In the genomic region with DNA sequence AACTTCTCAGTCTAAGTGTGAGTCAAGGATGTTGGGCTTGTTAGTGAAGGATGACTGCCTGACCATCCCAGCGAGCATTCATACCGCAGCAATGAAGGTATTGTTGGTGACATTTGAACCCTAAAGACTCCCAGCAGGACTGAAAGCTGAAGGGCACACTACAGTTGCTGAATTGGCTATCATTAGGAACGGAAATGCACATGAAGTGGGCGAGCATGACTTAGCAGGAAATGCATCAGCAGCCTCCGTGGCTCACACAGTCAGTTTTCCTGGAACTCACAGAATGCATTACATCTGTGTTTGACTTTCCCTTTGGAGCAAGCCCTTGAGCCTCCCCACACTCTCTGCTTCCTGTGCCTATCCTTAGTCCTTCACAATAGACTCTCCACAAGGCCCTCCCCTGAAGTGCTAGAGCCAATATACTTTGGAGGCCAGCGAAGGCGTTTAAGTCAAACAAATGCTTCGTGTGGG, we compare ENCODE assay signal across 9 mouse cellular contexts.
A peak's percentile ranks its signal among the peaks of the same experiment; 100 is the strongest.
DNase-seq lines count a peak whose midpoint lies in the region; ATAC-seq and TF ChIP-seq lines count a peak whose summit lies in the region.
"Had no signal": no experiment of that assay in that cellular context is flagged by ENCODE, and none has a peak within 500 bp of the region (broad histone marks: within the 10 kb centered on the region; RNA-seq: fewer than 3 reads in every experiment).

No protein-coding gene starts in this region.

- H3K27ac ChIP-seq in intestine, embryonic 14.5 days (ENCODE audit: low read depth): peak overlapping the region; percentile 16; the same call in 1 of the 2 replicates
- no peak overlapping the region for H3K27ac ChIP-seq in intestine, postnatal 0 days (ENCODE audit: low read depth, low read length)
- peak overlapping the region; percentile 26 for H3K27ac ChIP-seq in heart, embryonic 10.5 days
- H3K27ac ChIP-seq in liver, embryonic 12.5 days: peak overlapping the region; percentile 12; the same call in 1 of the 2 replicates
- no peak overlapping the region for H3K27ac ChIP-seq in stomach, embryonic 15.5 days
- no peak overlapping the region for H3K27ac ChIP-seq in thymus, adult 2 months (ENCODE audit: control insufficient read depth, insufficient read depth, low read length)
- H3K27ac ChIP-seq: embryonic facial prominence, embryonic 15.5 days had no signal

- no peak overlapping the region for H3K9ac ChIP-seq in intestine, embryonic 14.5 days (ENCODE audit: low read length)
- no peak overlapping the region for H3K9ac ChIP-seq in intestine, postnatal 0 days (ENCODE audit: low read depth, low read length)
- H3K9ac ChIP-seq in liver, embryonic 12.5 days: no peak overlapping the region
- H3K9ac ChIP-seq in stomach, embryonic 15.5 days: no peak overlapping the region
- H3K9ac ChIP-seq: embryonic facial prominence, embryonic 15.5 days had no signal

- no peak for DNase-seq in intestine, embryonic 14.5 days (ENCODE audit: low spot score)
- DNase-seq in heart, embryonic 10.5 days (ENCODE audit: low spot score): no peak
- DNase-seq in cerebellum, postnatal 25 days: no peak
- no peak for DNase-seq in thymus, adult 2 months
- no peak for DNase-seq in MN1 (ENCODE audit: low spot score)

- WGBS in intestine, embryonic 14.5 days: 55% methylated on average over 8 of the region's 8 CpGs
- 43% methylated on average over 8 of the region's 8 CpGs for WGBS in intestine, postnatal 0 days
- 60% methylated on average over 8 of the region's 8 CpGs for WGBS in heart, embryonic 10.5 days
- WGBS in liver, embryonic 12.5 days (ENCODE audit: insufficient replicate concordance): 26% methylated on average over 8 of the region's 8 CpGs
- WGBS in stomach, embryonic 15.5 days: 42% methylated on average over 8 of the region's 8 CpGs
- WGBS in thymus, adult 2 months: 47% methylated on average over 8 of the region's 8 CpGs

- H3K36me3 ChIP-seq in intestine, embryonic 14.5 days (ENCODE audit: control insufficient read depth, insufficient read depth, low read length): no peaks in the 10 kb centered on the region
- no peaks in the 10 kb centered on the region for H3K36me3 ChIP-seq in intestine, postnatal 0 days (ENCODE audit: control insufficient read depth, insufficient read depth)
- H3K36me3 ChIP-seq in heart, embryonic 10.5 days: no peaks in the 10 kb centered on the region
- H3K36me3 ChIP-seq in liver, embryonic 12.5 days: no peaks in the 10 kb centered on the region
- H3K36me3 ChIP-seq in stomach, embryonic 15.5 days: no peaks in the 10 kb centered on the region
- no peaks in the 10 kb centered on the region for H3K36me3 ChIP-seq in thymus, adult 2 months (ENCODE audit: control insufficient read depth, insufficient read depth, low read length)
- H3K36me3 ChIP-seq: embryonic facial prominence, embryonic 15.5 days had no signal

- no peak for TF ChIP-seq POLR2A in thymus, adult 2 months (IDR thresholded peaks at IDR 0.05; ENCODE audit: control insufficient read depth, extremely low read depth, insufficient read depth, low read length, poor library complexity)

- H3K4me3 ChIP-seq in intestine, embryonic 14.5 days (ENCODE audit: low read depth, low read length): no peak overlapping the region
- no peak overlapping the region for H3K4me3 ChIP-seq in intestine, postnatal 0 days (ENCODE audit: low read depth, low read length)
- H3K4me3 ChIP-seq in heart, embryonic 10.5 days: no peak overlapping the region
- no peak overlapping the region for H3K4me3 ChIP-seq in liver, embryonic 12.5 days
- H3K4me3 ChIP-seq in stomach, embryonic 15.5 days (replicated peaks): no peak overlapping the region
- no peak overlapping the region for H3K4me3 ChIP-seq in thymus, adult 2 months (ENCODE audit: control insufficient read depth, insufficient read depth, low read length)
- H3K4me3 ChIP-seq: embryonic facial prominence, embryonic 15.5 days had no signal

- H3K9me3 ChIP-seq in intestine, embryonic 14.5 days (ENCODE audit: control insufficient read depth, low read length): no peaks in the 10 kb centered on the region
- H3K9me3 ChIP-seq in intestine, postnatal 0 days (ENCODE audit: control insufficient read depth): no peaks in the 10 kb centered on the region
- no peaks in the 10 kb centered on the region for H3K9me3 ChIP-seq in heart, embryonic 10.5 days
- no peaks in the 10 kb centered on the region for H3K9me3 ChIP-seq in liver, embryonic 12.5 days (replicated peaks)
- no peaks in the 10 kb centered on the region for H3K9me3 ChIP-seq in stomach, embryonic 15.5 days
- H3K9me3 ChIP-seq: embryonic facial prominence, embryonic 15.5 days had no signal

- H3K4me1 ChIP-seq in intestine, embryonic 14.5 days (replicated peaks; ENCODE audit: control insufficient read depth, insufficient read depth, low read length): no peaks in the 10 kb centered on the region
- no peaks in the 10 kb centered on the region for H3K4me1 ChIP-seq in intestine, postnatal 0 days (replicated peaks; ENCODE audit: control insufficient read depth, insufficient read depth, low read length)
- H3K4me1 ChIP-seq in heart, embryonic 10.5 days: peaks cover 12% of the 10 kb centered on the region; the same call in 1 of the 2 replicates
- peaks cover 11% of the 10 kb centered on the region; the same call in 1 of the 2 replicates for H3K4me1 ChIP-seq in liver, embryonic 12.5 days
- H3K4me1 ChIP-seq in stomach, embryonic 15.5 days: no peaks in the 10 kb centered on the region
- no peaks in the 10 kb centered on the region for H3K4me1 ChIP-seq in thymus, adult 2 months (replicated peaks; ENCODE audit: control insufficient read depth, insufficient read depth, low read length)
- H3K4me1 ChIP-seq: embryonic facial prominence, embryonic 15.5 days had no signal

- no peak for ATAC-seq in intestine, embryonic 14.5 days (replicated peaks; ENCODE audit: low FRiP score, low TSS enrichment, low read depth)
- no peak for ATAC-seq in intestine, postnatal 0 days
- 0 out of 2 replicates have a peak, but pooled peaks have one; percentile 62 for ATAC-seq in liver, embryonic 12.5 days
- peak; percentile 76 for ATAC-seq in stomach, embryonic 15.5 days (ENCODE audit: insufficient read depth, low FRiP score, low read depth)

- no peak for TF ChIP-seq CTCF in intestine, postnatal 0 days (IDR thresholded peaks at IDR 0.05; ENCODE audit: low read depth)
- TF ChIP-seq CTCF in thymus, adult 2 months (IDR thresholded peaks at IDR 0.05; ENCODE audit: borderline replicate concordance, control insufficient read depth, extremely low read depth, insufficient read depth, low read length, poor library complexity): no peak

- no peaks in the 10 kb centered on the region for H3K27me3 ChIP-seq in intestine, embryonic 14.5 days (replicated peaks; ENCODE audit: control insufficient read depth, insufficient read depth, low read length)
- H3K27me3 ChIP-seq in intestine, postnatal 0 days (replicated peaks; ENCODE audit: control insufficient read depth, insufficient read depth, low read length): no peaks in the 10 kb centered on the region
- no peaks in the 10 kb centered on the region for H3K27me3 ChIP-seq in heart, embryonic 10.5 days (ENCODE audit: insufficient read depth, poor library complexity, severe bottlenecking)
- no peaks in the 10 kb centered on the region for H3K27me3 ChIP-seq in liver, embryonic 12.5 days (replicated peaks)
- H3K27me3 ChIP-seq in stomach, embryonic 15.5 days (replicated peaks): no peaks in the 10 kb centered on the region
- H3K27me3 ChIP-seq in thymus, adult 2 months (ENCODE audit: control insufficient read depth, insufficient read depth, low read length): no peaks in the 10 kb centered on the region
- H3K27me3 ChIP-seq: embryonic facial prominence, embryonic 15.5 days had no signal

- H3K4me2 ChIP-seq in intestine, embryonic 14.5 days (ENCODE audit: low read length): no peak overlapping the region
- H3K4me2 ChIP-seq in intestine, postnatal 0 days (replicated peaks; ENCODE audit: low read depth): no peak overlapping the region
- no peak overlapping the region for H3K4me2 ChIP-seq in liver, embryonic 12.5 days
- no peak overlapping the region for H3K4me2 ChIP-seq in stomach, embryonic 15.5 days
- H3K4me2 ChIP-seq: embryonic facial prominence, embryonic 15.5 days had no signal

Comparison
In these comparisons a context has a peak if more than half of its experiments do, and no peak if none do; other contexts are left out.
1. H3K27ac ChIP-seq: peak in intestine, embryonic 14.5 days (single experiment), heart, embryonic 10.5 days (single experiment) and liver, embryonic 12.5 days (single experiment); none in intestine, postnatal 0 days (single experiment), stomach, embryonic 15.5 days (single experiment) and thymus, adult 2 months (single experiment).
2. ATAC-seq: peak in liver, embryonic 12.5 days (single experiment) and stomach, embryonic 15.5 days (single experiment); none in intestine, embryonic 14.5 days (single experiment) and intestine, postnatal 0 days (single experiment).